Mouse (Mus musculus): ENCODE results near the gene Svop. TPM values are rescaled to one million over a fixed set of nuclear protein-coding genes. Genes with fewer than 3 reads are reported as not detected.

Svop gene
- polyA plus RNA-seq, 1 experiment = 122 TPM

GRCm38 (mm10) chr5:114130698-114131520, 39.5 kb upstream of the Svop start:
- TF ChIP-seq CTCF (IDR thresholded peaks at IDR 0.05; ENCODE audit: extremely low read depth, insufficient read depth, low read length) (no peak), POLR2A (IDR thresholded peaks at IDR 0.05; ENCODE audit: extremely low read depth, insufficient read depth, low read length) (no peak)
- no peak overlapping the region for H3K27ac ChIP-seq (ENCODE audit: insufficient read depth, low read length)

DNA sequence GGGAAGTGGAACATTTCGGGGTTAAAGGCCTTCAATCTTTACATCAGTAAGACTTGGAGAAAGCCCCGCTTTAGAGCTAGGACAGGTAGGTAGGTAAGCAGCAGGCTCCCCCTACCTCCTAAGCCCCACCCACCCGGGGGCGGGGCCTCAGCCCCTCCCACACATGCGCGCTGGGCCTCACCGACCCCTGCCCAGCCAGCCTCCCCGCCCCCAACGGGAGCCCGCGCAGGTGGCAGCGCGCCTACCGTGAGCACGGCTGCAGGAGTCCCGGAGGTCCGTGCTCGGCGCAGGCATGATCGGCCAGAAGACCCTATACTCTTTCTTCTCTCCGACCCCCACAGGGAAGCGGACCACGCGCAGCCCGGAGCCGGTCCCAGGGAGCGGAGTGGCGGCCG, 38.8 kb upstream of the Svop start, which contains the start of gene Ung:
TSS of gene Ung (plus strand) at position 176 of the 395 bp plus-strand sequence.
- Histone ChIP-seq H3K4me1 (ENCODE audit: control insufficient read depth, insufficient read depth, low read length) (no peaks in the 10 kb centered on the region), H3K4me3 (ENCODE audit: insufficient read depth, low read length) (peak within 1 kb of the TSS; percentile 44), H3K27ac (ENCODE audit: insufficient read depth, low read length) (no peak within 1 kb of the TSS)
- no peak for TF ChIP-seq POLR2A (IDR thresholded peaks at IDR 0.05; ENCODE audit: extremely low read depth, insufficient read depth, low read length)
- TF ChIP-seq CTCF (IDR thresholded peaks at IDR 0.05; ENCODE audit: extremely low read depth, insufficient read depth, low read length) = no peak

More at GRCm38 (mm10) chr5:114130698-114131520, 39.5 kb upstream of the Svop start:
- peak overlapping the region; percentile 44 for H3K4me3 ChIP-seq (ENCODE audit: insufficient read depth, low read length)
- no peaks in the 10 kb centered on the region for H3K4me1 ChIP-seq (ENCODE audit: control insufficient read depth, insufficient read depth, low read length)

DNA sequence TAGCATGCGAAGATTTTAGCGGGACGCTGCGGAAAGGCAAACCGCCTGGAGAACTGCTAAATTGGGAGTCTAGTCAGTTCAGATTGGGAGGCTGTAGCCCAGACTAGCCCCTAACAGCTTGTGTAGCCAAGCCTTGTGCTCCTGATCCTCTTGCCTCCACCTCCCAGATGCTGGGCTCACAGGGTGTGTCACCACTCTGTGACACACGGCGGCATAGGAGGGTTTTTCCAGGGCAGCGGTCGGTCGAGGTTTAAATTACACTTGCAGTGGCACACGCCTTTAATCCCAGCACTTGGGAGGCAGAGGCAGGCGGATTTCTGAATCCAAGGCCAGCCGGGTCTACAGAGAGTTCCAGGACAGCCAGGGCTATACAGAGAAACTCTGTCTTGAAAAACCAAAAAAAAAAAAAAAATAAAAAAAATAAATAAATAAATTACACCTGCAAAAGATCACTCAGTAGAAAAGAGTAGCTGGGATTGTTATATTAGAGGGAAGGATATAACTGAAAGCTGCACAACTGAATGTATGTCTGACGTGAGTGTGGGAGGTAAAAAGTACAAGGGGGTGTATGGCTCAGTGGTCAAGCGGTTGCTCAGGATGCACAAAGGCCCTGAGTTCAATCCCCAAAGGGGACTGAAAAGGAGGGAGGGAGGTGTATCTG, 38.3 kb upstream of the Svop start:
- Histone ChIP-seq H3K4me3 (ENCODE audit: insufficient read depth, low read length) (no peak overlapping the region; the same call in 1 of the 2 replicates), H3K27ac (ENCODE audit: insufficient read depth, low read length) (no peak overlapping the region), H3K4me1 (ENCODE audit: control insufficient read depth, insufficient read depth, low read length) (no peaks in the 10 kb centered on the region)
- TF ChIP-seq POLR2A (IDR thresholded peaks at IDR 0.05; ENCODE audit: extremely low read depth, insufficient read depth, low read length) = no peak
- TF ChIP-seq CTCF (IDR thresholded peaks at IDR 0.05; ENCODE audit: extremely low read depth, insufficient read depth, low read length) = no peak

DNA sequence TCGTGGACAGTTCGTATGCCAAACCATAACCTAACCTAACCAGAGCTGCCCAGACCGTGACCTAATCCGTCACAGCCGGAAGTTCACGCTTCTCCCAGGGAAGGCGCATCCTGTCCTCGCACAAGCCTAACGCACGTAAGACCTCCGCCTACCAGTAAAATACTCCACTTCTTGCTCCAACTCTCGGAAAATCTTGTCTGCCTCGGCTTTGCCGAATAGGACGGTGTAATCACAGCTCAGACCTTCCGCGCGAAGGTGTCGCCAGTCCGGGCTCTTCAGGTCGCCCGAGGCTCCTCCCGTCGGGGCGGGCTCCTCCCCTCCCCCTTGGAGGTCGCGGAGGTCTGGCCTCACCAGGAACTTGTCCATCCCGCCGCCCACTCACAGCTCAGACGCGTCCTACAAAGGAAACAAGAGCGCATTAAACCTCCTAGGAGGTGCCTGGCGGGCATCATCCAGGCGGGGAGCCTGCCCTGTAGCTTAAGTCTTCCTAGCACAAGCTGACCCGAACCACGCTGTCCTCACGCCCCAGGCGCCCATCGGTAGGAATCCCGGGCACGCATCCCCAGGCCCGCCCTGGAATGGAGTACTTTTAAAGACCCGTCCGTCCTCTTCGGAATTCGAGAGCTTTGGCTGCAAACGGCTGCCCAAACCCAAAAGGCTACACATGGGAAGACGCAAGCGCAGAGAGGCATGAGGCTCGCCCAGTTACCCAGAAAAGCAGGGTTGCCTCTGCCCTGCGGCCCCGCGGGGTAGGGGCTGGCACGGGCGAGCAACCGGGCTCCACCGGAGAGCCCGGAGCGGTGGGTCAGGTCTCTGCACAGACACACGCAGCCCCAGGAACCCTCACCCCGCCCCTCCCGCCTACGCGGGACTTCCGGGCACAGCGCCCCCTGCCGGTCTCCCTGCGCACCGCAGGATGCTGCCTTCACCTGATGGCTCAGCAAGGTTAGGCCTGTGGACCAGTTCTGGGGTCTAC, 36.3 kb upstream of the Svop start, which contains the start of gene Alkbh2:
TSS of gene Alkbh2 (minus strand) at position 845 of the 976 bp plus-strand sequence.
- peak; percentile 77 for TF ChIP-seq CTCF (IDR thresholded peaks at IDR 0.05; ENCODE audit: extremely low read depth, insufficient read depth, low read length)
- TF ChIP-seq POLR2A (IDR thresholded peaks at IDR 0.05; ENCODE audit: extremely low read depth, insufficient read depth, low read length) = peak; percentile 55; the same call in 1 of the 2 replicates
- peak within 1 kb of the TSS; percentile 61 for H3K4me3 ChIP-seq (ENCODE audit: insufficient read depth, low read length)
- H3K27ac ChIP-seq (ENCODE audit: insufficient read depth, low read length) = peak within 1 kb of the TSS; percentile 24
- no peaks in the 10 kb centered on the region for H3K4me1 ChIP-seq (ENCODE audit: control insufficient read depth, insufficient read depth, low read length)

DNA sequence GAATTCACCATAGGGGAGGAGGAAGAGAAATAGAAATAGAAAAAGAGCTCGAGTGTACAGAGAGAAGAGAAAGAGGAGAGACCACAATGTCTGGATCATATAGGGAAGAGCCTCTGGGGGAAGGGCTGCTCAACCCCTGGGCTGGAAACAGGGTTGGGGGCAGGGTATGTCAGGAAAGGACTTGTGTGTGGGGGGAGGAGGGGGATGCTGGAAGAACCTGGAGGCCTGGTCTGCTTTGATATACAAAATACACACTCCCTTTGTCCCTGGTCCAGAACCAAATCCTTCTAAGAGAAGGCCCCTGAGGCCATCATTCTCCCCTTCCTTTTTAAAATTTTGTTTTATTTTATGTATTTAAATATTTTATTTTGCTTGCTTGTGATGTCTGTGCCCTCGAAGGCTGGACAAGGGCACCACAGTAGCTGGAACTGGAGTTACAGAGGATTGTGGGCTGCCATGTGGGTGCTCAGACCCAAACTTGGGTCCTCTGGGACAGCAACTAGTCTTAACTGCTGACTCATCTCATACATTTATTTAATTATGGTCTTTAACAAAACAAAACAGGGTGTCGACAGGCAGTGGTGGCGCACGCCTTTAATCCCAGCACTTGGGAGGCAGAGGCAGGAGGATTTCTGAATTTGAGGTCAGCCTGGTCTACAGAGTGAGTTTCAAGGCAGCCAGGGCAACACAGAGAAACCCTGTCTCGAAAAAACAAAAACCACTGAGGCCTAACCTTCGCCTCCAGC, 35.3 kb upstream of the Svop start:
- Histone ChIP-seq H3K4me1 (ENCODE audit: control insufficient read depth, insufficient read depth, low read length) (no peaks in the 10 kb centered on the region), H3K27ac (ENCODE audit: insufficient read depth, low read length) (no peak overlapping the region), H3K4me3 (ENCODE audit: insufficient read depth, low read length) (peak overlapping the region; percentile 61; the same call in 1 of the 2 replicates)
- TF ChIP-seq CTCF (IDR thresholded peaks at IDR 0.05; ENCODE audit: extremely low read depth, insufficient read depth, low read length) (no peak), POLR2A (IDR thresholded peaks at IDR 0.05; ENCODE audit: extremely low read depth, insufficient read depth, low read length) (no peak)

GRCm38 (mm10) chr5:114126008-114126407, 34.6 kb upstream of the Svop start:
- no peaks in the 10 kb centered on the region for H3K4me1 ChIP-seq (ENCODE audit: control insufficient read depth, insufficient read depth, low read length)
- no peak for TF ChIP-seq POLR2A (IDR thresholded peaks at IDR 0.05; ENCODE audit: extremely low read depth, insufficient read depth, low read length)
- TF ChIP-seq CTCF (IDR thresholded peaks at IDR 0.05; ENCODE audit: extremely low read depth, insufficient read depth, low read length) = no peak
- no peak overlapping the region for H3K4me3 ChIP-seq (ENCODE audit: insufficient read depth, low read length)
- H3K27ac ChIP-seq (ENCODE audit: insufficient read depth, low read length) = no peak overlapping the region

DNA sequence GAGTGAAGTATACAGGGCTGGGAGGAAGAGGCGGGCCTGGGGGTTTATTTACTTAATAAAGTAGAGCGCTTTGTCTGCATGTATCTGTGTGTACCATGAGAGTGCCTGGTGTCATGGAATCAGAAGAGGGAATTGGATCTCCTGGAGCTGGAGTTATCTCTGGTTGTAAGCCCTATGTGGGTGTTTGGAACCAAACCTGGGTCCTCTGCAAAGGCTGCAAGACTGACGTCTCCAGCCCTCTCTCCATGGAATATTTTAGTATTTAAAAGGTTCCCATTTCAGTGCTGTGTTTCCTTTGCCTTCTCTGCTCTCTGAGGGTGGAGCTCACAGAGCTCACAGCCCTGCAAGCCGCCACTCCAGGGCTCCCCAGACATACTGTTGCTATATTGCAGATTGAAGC, 28.4 kb upstream of the Svop start:
- Histone ChIP-seq H3K4me3 (ENCODE audit: insufficient read depth, low read length) (no peak overlapping the region), H3K27ac (ENCODE audit: insufficient read depth, low read length) (no peak overlapping the region), H3K4me1 (ENCODE audit: control insufficient read depth, insufficient read depth, low read length) (no peaks in the 10 kb centered on the region)
- TF ChIP-seq CTCF (IDR thresholded peaks at IDR 0.05; ENCODE audit: extremely low read depth, insufficient read depth, low read length) (no peak), POLR2A (IDR thresholded peaks at IDR 0.05; ENCODE audit: extremely low read depth, insufficient read depth, low read length) (no peak)

DNA sequence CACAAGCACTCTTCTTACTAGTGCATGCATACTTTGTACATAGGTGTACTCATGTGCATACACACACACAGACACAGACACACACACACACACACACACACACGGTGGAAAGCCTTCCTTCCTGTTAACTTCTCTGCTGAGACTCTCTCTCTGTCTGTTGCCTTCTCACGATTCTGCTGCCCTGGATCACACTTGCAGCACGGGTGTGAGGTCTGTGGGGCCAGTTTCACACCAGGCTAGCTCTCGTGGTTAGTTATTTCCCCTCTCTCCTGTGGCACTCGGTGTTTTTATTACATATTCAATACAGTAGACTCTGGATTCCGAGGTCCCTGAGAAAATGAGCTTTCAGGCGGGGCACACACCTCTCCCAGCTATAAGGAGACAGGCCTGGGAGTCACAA, 25.2 kb upstream of the Svop start:
- no peak overlapping the region for H3K27ac ChIP-seq (ENCODE audit: insufficient read depth, low read length)
- H3K4me3 ChIP-seq (ENCODE audit: insufficient read depth, low read length) = no peak overlapping the region
- no peak for TF ChIP-seq POLR2A (IDR thresholded peaks at IDR 0.05; ENCODE audit: extremely low read depth, insufficient read depth, low read length)
- no peak for TF ChIP-seq CTCF (IDR thresholded peaks at IDR 0.05; ENCODE audit: extremely low read depth, insufficient read depth, low read length)
- no peaks in the 10 kb centered on the region for H3K4me1 ChIP-seq (ENCODE audit: control insufficient read depth, insufficient read depth, low read length)

All from cortical plate, adult 2 months (tissue).